Mouse (Mus musculus) forebrain, embryonic 10.5 days (tissue): ENCODE measurements around the gene Slc4a1ap. TPM values are rescaled to one million over a fixed set of nuclear protein-coding genes. Genes with fewer than 3 reads are reported as not detected.
A peak's percentile ranks its signal among the peaks of the same experiment; 100 is the strongest.
"Not testable (repeated sequence)": the region's sequence is repeated elsewhere in the genome, so short reads cannot be mapped to it uniquely, and the experiment has no call there.

Experiments
- DNase-seq: peaks from one replicate; pipeline ENCODE4 v3.0.0-alpha.2; 2017; ENCODE audit warnings: low spot score; ENCODE audit errors: extremely low spot score
- H3K27ac ChIP-seq: fragments of 300-500 bp; sonication (generic); 2 replicates; pipeline ENCODE4 v1.5.1; 2016; ENCODE audit warnings: mild to moderate bottlenecking
- H3K27me3 ChIP-seq: fragments of 300-500 bp; sonication (generic); 2 replicates; pipeline ENCODE4 v1.6.1; 2016; ENCODE audit warnings: mild to moderate bottlenecking; ENCODE audit not compliant: poor library complexity, severe bottlenecking
- H3K36me3 ChIP-seq: fragments of 300-500 bp; sonication (generic); replicated peaks from 2 replicates; pipeline ENCODE4 v1.6.1; 2016; ENCODE audit warnings: mild to moderate bottlenecking, moderate library complexity
- H3K4me1 ChIP-seq: fragments of 300-500 bp; sonication (generic); 2 replicates; pipeline ENCODE4 v1.6.1; 2016
- H3K4me3 ChIP-seq: fragments of 300-500 bp; sonication (generic); 2 replicates; pipeline ENCODE4 v1.5.1; 2016; ENCODE audit warnings: mild to moderate bottlenecking, moderate library complexity
- H3K9me3 ChIP-seq: fragments of 300-500 bp; sonication (generic); 2 replicates; pipeline ENCODE4 v1.6.1; 2016; ENCODE audit warnings: mild to moderate bottlenecking, moderate library complexity
- WGBS: fragments of 180-500 bp; shearing (Covaris S2); methylation state at CpG from one replicate; pipeline ENCODE4 v1.1.7; 2016; 5-methylcytosine and 5-hydroxymethylcytosine counted together
- polyA plus RNA-seq: library from polyadenylated mRNA; unstranded; fragments of >200 nt; fragmentation: Nextera tagmentation; extraction: Ambion mirVana; gene quantifications from 2 replicates; pipeline ENCODE4 v1.2.1, GENCODE M21; 2016

The Slc4a1ap gene
- 29.0 and 29.2 TPM in 2 replicates for polyA plus RNA-seq

DNA sequence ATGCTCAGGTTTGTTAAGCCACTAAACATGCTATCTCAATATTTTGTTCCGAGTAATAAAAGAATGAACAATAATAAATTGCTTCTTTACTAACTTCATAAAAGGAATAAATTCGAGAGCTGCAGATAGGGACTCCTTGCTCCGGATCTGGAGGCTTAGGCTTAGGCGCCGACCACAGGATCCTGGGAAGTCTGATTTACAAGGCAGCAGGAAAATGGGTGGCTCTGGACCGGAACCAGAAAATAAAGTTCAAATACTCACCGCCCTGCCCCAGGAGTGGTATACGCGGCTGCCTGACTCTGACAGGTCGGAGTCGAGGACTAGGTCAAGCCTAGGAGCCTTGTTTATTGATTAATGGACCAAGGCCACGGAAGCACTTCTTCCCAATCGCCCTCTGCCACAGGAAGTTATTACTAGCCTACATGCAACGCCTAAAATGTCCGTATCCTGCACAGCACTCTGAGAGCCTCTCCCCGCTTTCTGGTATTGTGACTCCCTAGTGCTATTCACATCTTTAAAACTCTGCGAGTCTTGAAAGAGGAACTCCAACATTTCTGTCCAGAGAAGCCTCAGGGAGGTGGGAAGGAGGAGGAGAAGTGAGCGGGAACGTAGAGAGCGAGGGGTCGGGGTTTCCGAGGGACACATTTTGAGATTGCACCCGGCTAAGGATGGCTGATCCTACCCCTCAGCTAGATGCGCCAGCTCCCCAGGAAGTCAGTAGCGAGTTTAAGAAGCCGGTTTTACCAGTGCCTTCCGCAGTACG lies at the start of gene Slc4a1ap:
Slc4a1ap (plus strand) TSS at position 642 of the 763 bp plus-strand sequence.
- peak; percentile 75 for DNase-seq
- H3K27ac ChIP-seq = peak within 1 kb of the TSS; percentile 93
- H3K4me1 ChIP-seq = peaks cover 22% of the 10 kb centered on the region
- H3K4me3 ChIP-seq = peak within 1 kb of the TSS; percentile 81
- peaks cover 44% of the 10 kb centered on the region for H3K36me3 ChIP-seq
- H3K9me3 ChIP-seq = no peaks in the 10 kb centered on the region
- H3K27me3 ChIP-seq = no peaks in the 10 kb centered on the region
- WGBS = under 1% methylated on average over 28 of the region's 28 CpGs

DNA sequence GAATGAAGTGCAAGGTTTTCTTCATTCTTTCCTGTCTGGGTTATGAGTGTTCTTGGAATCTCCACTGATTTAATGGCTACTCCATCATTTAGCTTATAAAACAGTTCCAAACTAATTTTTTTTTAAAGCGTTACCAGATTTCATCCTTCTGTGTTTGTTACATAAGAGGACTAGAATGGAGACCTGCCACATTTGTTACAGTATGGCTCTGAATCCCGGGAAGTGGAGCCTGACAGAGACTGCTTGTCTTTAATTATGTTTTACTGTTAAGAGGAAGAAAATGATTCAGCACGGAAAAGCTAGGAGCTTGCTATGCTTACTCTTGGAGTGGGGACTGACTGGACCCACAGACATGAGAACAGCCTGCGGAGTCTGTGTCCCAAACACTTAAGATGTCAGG lies 46.3 kb upstream of the Slc4a1ap start:
- no peak for DNase-seq
- Histone ChIP-seq H3K36me3 (peaks cover 93% of the 10 kb centered on the region), H3K27ac (no peak overlapping the region), H3K4me3 (no peak overlapping the region), H3K9me3 (no peaks in the 10 kb centered on the region), H3K27me3 (no peaks in the 10 kb centered on the region), H3K4me1 (no peaks in the 10 kb centered on the region)
- WGBS = 92% methylated on average over 4 of the region's 4 CpGs

DNA sequence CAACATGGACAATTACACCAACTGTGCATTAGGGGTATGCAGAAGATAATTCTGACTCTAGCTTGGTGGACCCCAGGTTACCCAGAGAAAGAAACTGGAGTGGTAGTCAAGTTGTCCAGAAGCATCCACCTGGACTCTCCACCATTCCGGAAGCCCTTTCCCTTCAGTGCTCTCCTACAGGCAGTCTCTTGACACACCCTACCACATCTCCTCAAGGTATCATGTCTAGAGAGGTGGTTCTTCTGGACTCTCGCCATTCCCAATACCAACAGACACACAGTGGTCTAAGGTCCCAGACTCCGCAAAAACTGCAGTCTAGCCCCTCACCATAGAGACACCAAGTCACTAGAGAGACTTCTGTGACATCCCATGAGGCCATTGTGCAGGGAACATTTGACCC lies 41.4 kb upstream of the Slc4a1ap start, which contains the start of gene 4930548H24Rik:
4930548H24Rik (plus strand) TSS at position 301 of the 400 bp plus-strand sequence.
- Histone ChIP-seq H3K27ac (no peak within 1 kb of the TSS), H3K9me3 (no peaks in the 10 kb centered on the region)

GRCm38 (mm10) chr5:31487889-31488288 lies 38.9 kb upstream of the Slc4a1ap start:
- no peak overlapping the region for H3K27ac ChIP-seq
- 98% methylated on average over 3 of the region's 3 CpGs for WGBS
- H3K27me3 ChIP-seq = no peaks in the 10 kb centered on the region

More for the DNA sequence above, 41.4 kb upstream of the Slc4a1ap start, which contains the start of gene 4930548H24Rik:
- no peak for DNase-seq
- 95% methylated on average over 3 of the region's 3 CpGs for WGBS
- Histone ChIP-seq H3K4me1 (no peaks in the 10 kb centered on the region), H3K27me3 (no peaks in the 10 kb centered on the region), H3K4me3 (no peak within 1 kb of the TSS), H3K36me3 (peaks cover 51% of the 10 kb centered on the region)

DNA sequence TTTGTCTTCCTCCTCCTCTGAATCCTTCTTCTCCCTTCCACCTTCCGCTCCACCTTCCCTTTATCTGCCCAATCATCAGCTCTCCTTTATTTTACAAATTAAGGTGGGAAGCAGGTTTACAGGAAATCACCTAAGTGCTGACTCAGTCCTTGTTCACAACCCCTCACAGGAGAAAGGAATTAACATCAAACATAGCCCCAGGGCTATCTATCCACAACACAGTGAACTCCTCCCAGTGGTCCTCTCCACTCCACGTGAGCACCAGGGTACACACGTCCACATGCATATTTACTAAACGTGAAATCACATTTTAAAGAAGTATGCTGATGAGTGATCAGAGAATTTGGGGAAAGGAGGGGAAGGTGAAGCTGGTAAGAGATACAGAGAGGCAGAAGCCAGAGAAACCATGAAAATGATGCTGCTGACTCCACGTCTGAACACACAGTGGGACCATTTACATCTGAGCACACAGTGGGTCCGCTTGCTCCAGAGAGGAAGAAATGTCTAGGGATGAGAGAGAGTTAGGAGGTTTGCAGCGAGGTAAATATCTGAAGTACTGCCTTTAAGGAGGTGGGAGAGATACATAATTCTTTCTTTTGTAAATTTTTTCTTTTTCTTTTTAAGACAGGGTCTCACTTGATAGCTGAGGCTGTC lies 37.6 kb upstream of the Slc4a1ap start:
- Histone ChIP-seq H3K27me3 (no peaks in the 10 kb centered on the region), H3K9me3 (no peaks in the 10 kb centered on the region), H3K27ac (no peak overlapping the region), H3K4me1 (peaks cover 4% of the 10 kb centered on the region; the same call in 1 of the 2 replicates), H3K36me3 (peaks cover 18% of the 10 kb centered on the region), H3K4me3 (no peak overlapping the region)
- DNase-seq = no peak
- 75% methylated on average over 7 of the region's 7 CpGs for WGBS

More at GRCm38 (mm10) chr5:31487889-31488288, 38.9 kb upstream of the Slc4a1ap start:
- Histone ChIP-seq H3K36me3 (peaks cover 26% of the 10 kb centered on the region), H3K4me1 (no peaks in the 10 kb centered on the region), H3K9me3 (no peaks in the 10 kb centered on the region), H3K4me3 (no peak overlapping the region)
- no peak for DNase-seq

- H3K4me3 ChIP-seq = no peak overlapping the region
- peaks cover 12% of the 10 kb centered on the region for H3K36me3 ChIP-seq
- WGBS = 58% methylated on average over 1 of the region's 1 CpGs
- peaks cover 17% of the 10 kb centered on the region for H3K4me1 ChIP-seq
- no peak overlapping the region for H3K27ac ChIP-seq
- H3K9me3 ChIP-seq = no peaks in the 10 kb centered on the region
- H3K27me3 ChIP-seq = no peaks in the 10 kb centered on the region
- no peak for DNase-seq
Measured at GRCm38 (mm10) chr5:31492031-31492430, 34.8 kb upstream of the Slc4a1ap start.

- Histone ChIP-seq H3K4me1 (peaks cover 17% of the 10 kb centered on the region), H3K27me3 (no peaks in the 10 kb centered on the region), H3K36me3 (peaks cover 38% of the 10 kb centered on the region), H3K27ac (peak within 1 kb of the TSS; percentile 88), H3K9me3 (no peaks in the 10 kb centered on the region), H3K4me3 (peak within 1 kb of the TSS; percentile 91)
- WGBS = under 1% methylated on average over 49 of the region's 49 CpGs
- peak; percentile 89 for DNase-seq
Measured at GRCm38 (mm10) chr5:31494513-31495297, 32.1 kb upstream of the Slc4a1ap start, which contains the start of gene Gpn1. TSS of gene Gpn1 (plus strand) at chr5:31494741.

DNA sequence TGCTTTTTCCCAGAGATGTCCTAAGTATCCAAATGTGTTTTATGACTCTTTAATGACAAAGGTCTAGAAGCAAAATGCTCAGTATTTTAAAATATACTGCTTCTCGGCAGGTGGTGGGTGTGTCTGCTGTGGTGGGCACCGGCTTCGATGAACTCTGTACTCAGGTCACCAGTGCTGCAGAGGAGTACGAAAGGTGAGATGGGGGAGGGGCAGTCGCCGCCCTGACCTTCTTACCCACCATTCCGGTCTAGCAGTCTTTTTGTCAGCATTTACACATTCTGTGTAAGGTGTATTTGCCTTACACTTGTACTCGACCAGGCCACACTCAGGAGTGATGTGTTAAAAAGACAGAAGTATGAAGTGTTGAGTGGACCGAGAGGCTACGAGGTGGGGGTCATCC lies 22.0 kb upstream of the Slc4a1ap start:
- no peaks in the 10 kb centered on the region for H3K9me3 ChIP-seq
- peaks cover 99% of the 10 kb centered on the region for H3K36me3 ChIP-seq
- no peak overlapping the region for H3K4me3 ChIP-seq
- WGBS = 93% methylated on average over 10 of the region's 10 CpGs
- no peaks in the 10 kb centered on the region for H3K27me3 ChIP-seq
- no peak for DNase-seq
- no peak overlapping the region for H3K27ac ChIP-seq
- no peaks in the 10 kb centered on the region for H3K4me1 ChIP-seq

DNA sequence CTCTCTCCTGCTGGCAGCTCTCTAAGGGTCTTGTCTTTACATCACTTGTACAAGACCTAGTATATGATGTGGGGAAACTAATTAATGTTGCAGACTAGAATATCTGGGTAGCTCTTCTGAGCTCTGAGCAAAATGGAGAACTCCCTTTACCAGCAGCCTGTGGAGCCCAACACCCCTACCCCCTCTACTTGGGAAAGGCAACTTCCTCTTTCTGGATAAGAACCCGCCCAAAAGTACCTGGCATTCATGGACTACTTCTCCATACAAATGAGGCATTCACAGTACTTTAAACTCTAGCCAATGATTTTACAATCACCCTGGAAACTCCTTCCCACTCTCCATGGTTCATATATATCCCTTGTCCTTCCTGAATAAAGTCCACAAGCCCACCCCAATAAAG lies 14.3 kb upstream of the Slc4a1ap start:
- Histone ChIP-seq H3K9me3 (no peaks in the 10 kb centered on the region), H3K4me1 (no peaks in the 10 kb centered on the region), H3K36me3 (peaks cover 99% of the 10 kb centered on the region), H3K27ac (no peak overlapping the region), H3K4me3 (no peak overlapping the region), H3K27me3 (no peaks in the 10 kb centered on the region)
- WGBS = 85% methylated on average over 1 of the region's 1 CpGs
- no peak for DNase-seq

DNA sequence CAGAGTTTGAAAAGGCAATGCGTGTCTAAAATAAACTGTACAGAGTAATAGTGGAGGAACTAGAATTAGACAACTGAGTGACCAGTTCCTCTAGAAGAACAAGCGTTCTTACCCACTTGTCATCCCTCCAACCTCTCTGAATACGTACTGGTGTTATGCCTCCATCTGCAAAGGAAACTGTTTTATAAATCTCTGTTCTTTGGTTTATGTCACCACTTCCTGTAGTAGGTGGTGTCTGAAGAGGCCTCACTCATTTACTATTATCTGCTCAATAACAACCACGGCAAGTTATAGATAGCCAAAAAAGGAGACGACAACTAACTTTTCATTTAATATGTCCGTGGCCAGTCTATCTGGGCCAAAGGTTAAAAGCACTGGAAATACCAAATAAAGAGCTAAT lies 6.2 kb upstream of the Slc4a1ap start:
- DNase-seq = no peak
- Histone ChIP-seq H3K27ac (no peak overlapping the region), H3K27me3 (no peaks in the 10 kb centered on the region), H3K4me3 (no peak overlapping the region), H3K9me3 (no peaks in the 10 kb centered on the region), H3K4me1 (peaks cover 3% of the 10 kb centered on the region), H3K36me3 (peaks cover 71% of the 10 kb centered on the region)
- 93% methylated on average over 6 of the region's 6 CpGs for WGBS

- Histone ChIP-seq H3K9me3 (no peaks in the 10 kb centered on the region), H3K27ac (peak overlapping the region; percentile 93), H3K4me3 (peak overlapping the region; percentile 81), H3K27me3 (no peaks in the 10 kb centered on the region), H3K36me3 (peaks cover 44% of the 10 kb centered on the region), H3K4me1 (peaks cover 22% of the 10 kb centered on the region)
- no peak for DNase-seq
- 4% methylated on average over 40 of the region's 40 CpGs for WGBS
Measured at GRCm38 (mm10) chr5:31527117-31527680, 404 bp downstream of the Slc4a1ap start.

- not testable (repeated sequence) for H3K9me3 ChIP-seq, H3K27me3 ChIP-seq, DNase-seq
- Histone ChIP-seq H3K36me3 (peaks cover 44% of the 10 kb centered on the region), H3K27ac (peak within 1 kb of the TSS; percentile 93), H3K4me1 (peaks cover 22% of the 10 kb centered on the region), H3K4me3 (peak within 1 kb of the TSS; percentile 81)
- WGBS = 84% methylated on average over 11 of the region's 11 CpGs
Measured at GRCm38 (mm10) chr5:31527707-31528106, 912 bp downstream of the Slc4a1ap start, which contains the start of gene Supt7l. TSS of gene Supt7l (minus strand) at chr5:31527807.
